Mouse (Mus musculus): Measurements from ENCODE around the gene Kcnc3.
A peak's percentile ranks its signal among the peaks of the same experiment; 100 is the strongest.

Kcnc3 gene

GRCm38 (mm10) chr7:44632676-44633075 is 42.2 kb downstream of the Kcnc3 start:
- DNase-seq, result no peak

DNA sequence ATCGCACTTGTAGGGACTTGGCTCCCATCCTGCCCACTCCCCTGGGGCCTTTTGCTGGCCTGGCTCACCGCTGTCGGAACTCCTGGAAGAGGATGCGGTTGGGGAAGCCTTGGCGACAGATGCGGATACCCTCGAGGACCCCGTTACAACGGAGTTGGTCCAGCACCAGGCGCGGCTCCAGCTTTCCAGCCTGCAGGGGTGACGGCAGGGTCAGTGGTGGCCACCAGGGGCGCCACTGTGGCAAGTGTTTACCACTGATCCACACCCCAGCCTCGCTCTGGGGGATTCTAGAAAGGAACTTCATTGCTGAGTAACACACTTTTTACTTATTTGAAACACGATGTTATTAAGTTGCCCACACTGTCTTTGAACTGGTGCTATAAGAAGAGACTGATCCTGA is 42.9 kb downstream of the Kcnc3 start:
- DNase-seq, result peak; percentile 11

GRCm38 (mm10) chr7:44636684-44637083 is 46.2 kb downstream of the Kcnc3 start:
- no peak for DNase-seq

- DNase-seq, result no peak
Observed at GRCm38 (mm10) chr7:44638663-44639062, 48.2 kb downstream of the Kcnc3 start.

DNA sequence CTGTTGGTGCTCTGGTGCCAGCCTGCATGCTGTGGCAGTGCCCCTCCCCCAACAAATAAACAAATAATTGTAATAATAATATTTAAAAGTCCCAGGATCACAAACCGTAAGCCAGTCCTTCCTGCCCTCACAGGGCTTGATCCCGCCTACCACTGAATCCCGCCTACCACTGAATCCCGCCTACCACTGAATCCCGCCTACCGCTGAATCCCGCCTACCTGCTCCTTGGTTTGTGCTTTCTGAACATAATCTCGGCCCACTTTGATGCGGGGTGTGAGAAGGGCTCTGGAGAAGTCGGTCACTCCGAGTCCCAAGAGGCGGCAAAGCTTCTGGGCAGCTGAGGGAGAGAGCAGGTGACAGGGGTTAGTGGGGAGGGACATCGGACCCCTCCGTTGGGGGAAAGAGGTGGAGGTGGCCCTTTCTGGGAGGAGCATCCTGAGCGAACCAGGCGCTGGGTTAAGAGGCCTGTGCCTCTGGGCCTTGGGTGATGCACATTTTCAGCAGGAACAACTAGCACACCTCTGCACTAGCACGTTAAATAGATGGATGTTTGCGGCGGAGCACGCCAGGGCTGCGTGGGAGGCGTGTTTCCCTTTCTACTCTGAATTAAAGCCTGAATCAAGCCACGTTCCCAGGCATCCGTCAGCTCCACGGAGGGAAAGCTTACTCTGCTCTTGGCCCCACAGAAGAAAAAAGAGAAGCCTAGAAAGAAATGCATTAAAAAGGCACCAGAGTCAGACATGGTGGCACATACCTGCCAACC is 50.6 kb downstream of the Kcnc3 start:
- DNase-seq, result no peak

- DNase-seq, result peak; percentile 42
Observed at GRCm38 (mm10) chr7:44641887-44642286, 51.4 kb downstream of the Kcnc3 start.

GRCm38 (mm10) chr7:44645256-44645655 is 54.8 kb downstream of the Kcnc3 start:
- DNase-seq, result no peak

DNA sequence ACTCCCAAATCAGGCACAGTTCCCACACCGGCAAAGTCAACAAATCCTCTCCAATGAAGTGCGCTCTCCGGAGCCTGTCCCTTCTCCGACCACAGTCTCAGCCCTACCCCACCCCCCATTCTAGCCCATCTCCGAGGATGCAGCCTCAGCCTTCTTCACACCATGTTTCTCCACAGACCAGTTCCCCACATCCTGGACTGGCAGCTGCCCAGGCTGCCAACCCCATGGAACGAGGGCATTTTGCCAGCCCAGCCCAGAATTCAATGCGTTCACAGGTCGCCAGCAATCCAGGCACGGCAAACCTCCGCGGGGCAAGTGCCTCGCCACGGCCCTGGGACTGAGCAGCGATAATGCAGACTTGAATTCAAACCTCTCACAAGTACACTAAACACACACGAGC is 55.5 kb downstream of the Kcnc3 start:
- DNase-seq, result no peak

DNA sequence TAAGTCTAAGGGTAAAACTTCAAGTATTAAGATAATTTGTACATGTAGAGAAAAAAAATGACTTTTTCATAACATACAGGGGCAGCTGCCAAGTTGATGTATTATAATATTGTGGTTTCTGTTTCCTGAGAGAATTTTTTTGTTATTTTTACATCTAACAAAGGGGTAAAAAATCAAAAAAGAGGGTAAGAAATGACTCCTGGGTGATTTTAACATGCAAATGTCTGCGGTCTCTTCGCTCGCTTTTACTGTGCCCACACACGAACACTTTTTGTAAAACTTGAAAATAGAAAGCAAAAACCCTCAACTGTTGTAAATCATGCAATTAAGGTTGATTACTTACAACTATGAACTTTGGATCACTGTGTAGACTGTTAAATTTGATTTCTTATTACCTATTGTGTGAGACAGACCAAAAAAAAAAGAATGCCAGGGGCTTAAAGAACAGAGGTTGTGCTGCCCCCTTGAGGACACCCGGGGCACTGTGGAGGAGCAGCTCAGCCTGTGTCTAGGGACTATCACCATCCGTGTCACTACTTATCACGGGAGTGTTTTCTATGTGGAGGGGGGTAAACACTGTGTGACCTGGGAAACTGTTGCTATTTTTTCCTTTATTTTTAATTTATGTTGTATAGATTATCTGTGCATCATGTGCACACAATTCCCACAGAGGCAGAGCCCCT is 56.7 kb downstream of the Kcnc3 start:
- DNase-seq, result peak; percentile 76

- DNase-seq, result no peak
Observed at GRCm38 (mm10) chr7:44647729-44648128, 57.3 kb downstream of the Kcnc3 start.

- no peak for DNase-seq
Observed at GRCm38 (mm10) chr7:44649094-44649610, 58.7 kb downstream of the Kcnc3 start.

GRCm38 (mm10) chr7:44649990-44650389 is 59.5 kb downstream of the Kcnc3 start:
- DNase-seq, result peak; percentile 46

GRCm38 (mm10) chr7:44651416-44651815 is 61.0 kb downstream of the Kcnc3 start:
- DNase-seq, result no peak

- peak; percentile 25 for DNase-seq
Observed at GRCm38 (mm10) chr7:44653773-44654172, 63.3 kb downstream of the Kcnc3 start.

Measured in thymus, postnatal 14 days (tissue).